Mouse (Mus musculus): Measurements from ENCODE around the gene Ctdspl. TPM values are rescaled to one million over a fixed set of nuclear protein-coding genes. Genes with fewer than 3 reads are reported as not detected.

The Ctdspl gene
- polyA plus RNA-seq, 1 experiment: 4.9 TPM

DNA sequence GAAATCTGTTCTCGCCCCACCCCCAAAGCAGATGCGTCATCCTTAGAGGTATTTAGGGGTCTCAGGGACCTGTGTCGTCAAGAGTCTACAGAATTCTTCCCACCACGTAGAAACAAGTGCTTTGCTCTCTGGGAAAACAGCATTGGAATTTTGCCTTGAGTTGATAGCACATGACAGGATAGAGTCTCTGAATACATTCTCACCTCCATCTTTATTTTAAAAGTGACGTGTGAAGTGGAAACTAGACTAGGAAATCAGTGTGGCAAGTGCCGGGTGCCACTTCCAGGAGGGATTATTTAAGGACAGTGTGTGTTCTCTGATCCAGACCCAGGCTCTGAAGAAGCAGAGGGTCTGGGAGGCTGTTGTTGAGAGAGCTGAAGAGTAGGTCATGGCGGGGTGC, 64.2 kb downstream of the Ctdspl start:
- Histone ChIP-seq H3ac (ENCODE audit: control insufficient read depth, insufficient read length) (no peak overlapping the region), H3K27me3 (ENCODE audit: control insufficient read depth, insufficient read depth, insufficient read length) (no peaks in the 10 kb centered on the region), H3K4me2 (ENCODE audit: low read depth) (no peak overlapping the region), H3K4me3 (no peak overlapping the region), H3K79me2 (ENCODE audit: control insufficient read depth, insufficient read depth) (no peaks in the 10 kb centered on the region), H3K36me3 (ENCODE audit: control insufficient read depth, insufficient read depth) (no peaks in the 10 kb centered on the region)
- TF ChIP-seq USF1 (IDR thresholded peaks at IDR 0.05; ENCODE audit: low read depth): no peak
- TF ChIP-seq SRF (IDR thresholded peaks at IDR 0.05; ENCODE audit: control insufficient read depth, insufficient read length, low read depth): no peak
- TF ChIP-seq E2F4 (IDR thresholded peaks at IDR 0.05; ENCODE audit: insufficient read depth): no peak
- no peak for TF ChIP-seq MYOG (IDR thresholded peaks at IDR 0.05; ENCODE audit: control insufficient read depth in 1 of 3, insufficient read depth in 1 of 3, insufficient read length in 2 of 3, low read depth in 2 of 3)
- TF ChIP-seq MAX (IDR thresholded peaks at IDR 0.05; ENCODE audit: low read depth): no peak
- TF ChIP-seq CEBPB (IDR thresholded peaks at IDR 0.05; ENCODE audit: insufficient read depth, poor library complexity, severe bottlenecking): no peak
- no peak for TF ChIP-seq POLR2A (IDR thresholded peaks at IDR 0.05; ENCODE audit: insufficient read length, low read depth)
- TF ChIP-seq REST (IDR thresholded peaks at IDR 0.05; ENCODE audit: insufficient read depth, insufficient read length): no peak
- no peak for TF ChIP-seq TCF3 (IDR thresholded peaks at IDR 0.05; ENCODE audit: insufficient read length, low read depth)
- TF ChIP-seq POLR2AphosphoS2 (IDR thresholded peaks at IDR 0.05; ENCODE audit: insufficient read length, low read depth): no peak
- no peak for TF ChIP-seq TCF12 (IDR thresholded peaks at IDR 0.05; ENCODE audit: insufficient read depth, poor library complexity, severe bottlenecking)
- no peak for TF ChIP-seq MYOD1 (IDR thresholded peaks at IDR 0.05; ENCODE audit: control insufficient read depth in 1 of 3, insufficient read length in 2 of 3, low read depth in 2 of 3)

DNA sequence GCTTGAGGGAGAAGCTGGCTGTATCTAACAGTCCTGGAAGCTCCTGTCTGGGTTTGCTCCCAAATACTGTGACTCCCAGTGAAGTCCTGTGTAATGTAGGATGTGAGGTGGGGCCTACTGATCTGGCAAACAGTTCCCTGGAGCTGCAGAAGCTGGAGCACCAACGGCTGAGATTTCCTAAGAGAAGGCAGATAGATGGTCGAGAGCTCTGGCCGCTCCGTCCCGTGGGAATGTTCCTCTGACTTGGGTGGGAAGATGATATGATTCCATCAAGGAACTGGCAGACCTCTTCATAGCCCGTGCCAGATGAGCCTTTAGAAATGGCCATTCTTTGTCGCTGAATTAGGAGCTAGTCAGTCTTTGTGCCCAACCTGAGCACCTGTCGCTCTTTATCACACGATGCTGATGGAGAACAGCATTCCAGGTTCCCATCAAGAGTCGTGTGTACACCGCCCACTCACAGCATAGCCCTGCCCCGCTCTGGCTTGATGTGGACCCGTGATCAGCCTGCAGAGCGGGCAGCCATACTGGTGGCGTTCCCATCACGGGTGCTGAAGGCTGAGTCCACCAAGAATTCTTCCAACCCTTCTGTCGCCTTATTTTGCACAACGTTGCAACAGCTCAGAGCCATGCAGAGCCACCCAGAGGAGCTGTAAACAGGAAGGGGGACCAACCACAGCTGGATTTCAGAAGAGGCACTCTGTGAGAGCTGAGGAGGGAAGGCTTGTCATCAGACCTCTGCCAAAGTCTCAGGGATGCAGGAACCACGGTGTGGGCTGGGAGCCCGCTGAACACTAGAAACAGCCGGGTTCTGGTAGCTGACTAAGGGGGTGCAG, 65.7 kb downstream of the Ctdspl start:
- Histone ChIP-seq H3K27me3 (ENCODE audit: control insufficient read depth, insufficient read depth, insufficient read length) (no peaks in the 10 kb centered on the region), H3ac (ENCODE audit: control insufficient read depth, insufficient read length) (no peak overlapping the region), H3K4me2 (ENCODE audit: low read depth) (no peak overlapping the region), H3K36me3 (ENCODE audit: control insufficient read depth, insufficient read depth) (no peaks in the 10 kb centered on the region), H3K79me2 (ENCODE audit: control insufficient read depth, insufficient read depth) (no peaks in the 10 kb centered on the region), H3K4me3 (no peak overlapping the region)
- TF ChIP-seq CEBPB (IDR thresholded peaks at IDR 0.05; ENCODE audit: insufficient read depth, poor library complexity, severe bottlenecking) (no peak), MYOD1 (IDR thresholded peaks at IDR 0.05; ENCODE audit: control insufficient read depth in 1 of 3, insufficient read length in 2 of 3, low read depth in 2 of 3) (peak in 2 of 3 experiments; percentile 53 to 59)

DNA sequence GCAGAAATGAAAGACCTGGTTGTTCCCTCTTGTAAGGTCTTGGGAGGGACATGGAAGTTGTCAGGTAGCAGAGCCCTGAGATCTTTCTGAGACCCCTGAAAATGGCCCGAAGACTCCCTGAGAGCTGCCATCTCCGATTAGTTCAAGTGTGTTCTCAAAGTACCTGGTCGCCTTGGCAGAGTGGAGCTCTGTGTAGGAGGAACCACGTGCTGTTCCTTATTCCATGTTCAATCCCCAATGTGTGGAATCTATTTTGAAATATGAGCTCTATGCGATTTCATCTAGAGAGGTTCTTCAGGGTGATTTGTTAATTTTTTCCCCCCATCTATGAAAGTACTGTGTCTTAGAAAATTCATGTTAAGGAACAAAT, 66.3 kb downstream of the Ctdspl start:
- H3K4me3 ChIP-seq: no peak overlapping the region

DNA sequence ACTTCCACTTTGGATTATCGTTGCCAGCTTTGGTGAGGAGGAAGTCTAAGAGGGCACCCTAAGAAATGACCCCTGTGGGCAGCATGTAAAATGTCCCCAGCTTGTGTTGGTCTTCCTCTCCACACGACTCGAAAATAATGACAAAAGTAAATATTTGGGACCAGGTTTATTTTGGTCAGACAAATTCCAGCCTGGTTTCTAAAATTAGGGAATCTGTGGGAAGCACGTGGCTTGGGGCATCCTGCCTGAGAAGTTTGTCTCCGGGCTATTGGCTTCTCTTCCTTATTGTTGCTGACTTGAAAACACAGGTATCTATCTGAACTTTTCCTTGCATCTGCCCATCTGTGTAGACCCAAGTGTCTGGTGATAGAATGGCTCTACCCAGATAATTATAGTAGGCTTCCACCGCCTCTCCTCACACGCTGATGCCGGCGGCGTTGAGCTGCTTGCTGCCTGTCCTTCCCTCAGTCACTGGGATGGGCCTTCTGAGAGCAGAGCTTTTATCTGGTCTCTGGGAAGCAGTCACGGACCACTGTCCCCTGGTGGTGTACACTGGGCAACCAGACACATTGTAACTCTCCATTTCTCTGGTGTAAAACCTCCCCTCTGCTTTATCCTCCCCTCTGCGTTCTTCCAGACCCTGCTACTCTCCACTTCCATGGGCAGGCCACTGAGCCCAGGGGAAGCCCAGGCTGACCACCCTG, 68.4 kb downstream of the Ctdspl start:
- TF ChIP-seq MYOD1 (IDR thresholded peaks at IDR 0.05; ENCODE audit: control insufficient read depth in 1 of 3, insufficient read length in 2 of 3, low read depth in 2 of 3) (no peak), POLR2A (IDR thresholded peaks at IDR 0.05; ENCODE audit: insufficient read length, low read depth) (no peak), MYOG (IDR thresholded peaks at IDR 0.05; ENCODE audit: control insufficient read depth in 1 of 3, insufficient read depth in 1 of 3, insufficient read length in 2 of 3, low read depth in 2 of 3) (no peak), MAX (IDR thresholded peaks at IDR 0.05; ENCODE audit: low read depth) (no peak), TCF3 (IDR thresholded peaks at IDR 0.05; ENCODE audit: insufficient read length, low read depth) (no peak), TCF12 (IDR thresholded peaks at IDR 0.05; ENCODE audit: insufficient read depth, poor library complexity, severe bottlenecking) (no peak), USF1 (IDR thresholded peaks at IDR 0.05; ENCODE audit: low read depth) (no peak), REST (IDR thresholded peaks at IDR 0.05; ENCODE audit: insufficient read depth, insufficient read length) (no peak), CEBPB (IDR thresholded peaks at IDR 0.05; ENCODE audit: insufficient read depth, poor library complexity, severe bottlenecking) (no peak), E2F4 (IDR thresholded peaks at IDR 0.05; ENCODE audit: insufficient read depth) (no peak), POLR2AphosphoS2 (IDR thresholded peaks at IDR 0.05; ENCODE audit: insufficient read length, low read depth) (no peak), SRF (IDR thresholded peaks at IDR 0.05; ENCODE audit: control insufficient read depth, insufficient read length, low read depth) (no peak)
- no peak overlapping the region for H3K4me2 ChIP-seq (ENCODE audit: low read depth)
- H3K36me3 ChIP-seq (ENCODE audit: control insufficient read depth, insufficient read depth): no peaks in the 10 kb centered on the region
- H3K4me3 ChIP-seq: no peak overlapping the region
- no peaks in the 10 kb centered on the region for H3K27me3 ChIP-seq (ENCODE audit: control insufficient read depth, insufficient read depth, insufficient read length)
- H3K79me2 ChIP-seq (ENCODE audit: control insufficient read depth, insufficient read depth): no peaks in the 10 kb centered on the region
- H3ac ChIP-seq (ENCODE audit: control insufficient read depth, insufficient read length): no peak overlapping the region

More for the DNA sequence above, 66.3 kb downstream of the Ctdspl start:
- TF ChIP-seq CEBPB (IDR thresholded peaks at IDR 0.05; ENCODE audit: insufficient read depth, poor library complexity, severe bottlenecking): no peak
- TF ChIP-seq USF1 (IDR thresholded peaks at IDR 0.05; ENCODE audit: low read depth): no peak
- no peak for TF ChIP-seq SRF (IDR thresholded peaks at IDR 0.05; ENCODE audit: control insufficient read depth, insufficient read length, low read depth)
- TF ChIP-seq MYOG (IDR thresholded peaks at IDR 0.05; ENCODE audit: control insufficient read depth in 1 of 3, insufficient read depth in 1 of 3, insufficient read length in 2 of 3, low read depth in 2 of 3): no peak
- TF ChIP-seq TCF3 (IDR thresholded peaks at IDR 0.05; ENCODE audit: insufficient read length, low read depth): no peak
- TF ChIP-seq E2F4 (IDR thresholded peaks at IDR 0.05; ENCODE audit: insufficient read depth): no peak
- no peak for TF ChIP-seq MAX (IDR thresholded peaks at IDR 0.05; ENCODE audit: low read depth)
- no peak for TF ChIP-seq POLR2A (IDR thresholded peaks at IDR 0.05; ENCODE audit: insufficient read length, low read depth)
- TF ChIP-seq MYOD1 (IDR thresholded peaks at IDR 0.05; ENCODE audit: control insufficient read depth in 1 of 3, insufficient read length in 2 of 3, low read depth in 2 of 3): no peak
- Histone ChIP-seq H3K36me3 (ENCODE audit: control insufficient read depth, insufficient read depth) (no peaks in the 10 kb centered on the region), H3ac (ENCODE audit: control insufficient read depth, insufficient read length) (no peak overlapping the region), H3K27me3 (ENCODE audit: control insufficient read depth, insufficient read depth, insufficient read length) (no peaks in the 10 kb centered on the region), H3K79me2 (ENCODE audit: control insufficient read depth, insufficient read depth) (no peaks in the 10 kb centered on the region), H3K4me2 (ENCODE audit: low read depth) (no peak overlapping the region)

All from myocyte (in vitro differentiated cells).